Mouse (Mus musculus) testis, adult 2 months (tissue): ENCODE measurements around the gene Zfp616.

Source experiments
- CTCF ChIP-seq: fragments of 200-500 bp; IDR thresholded peaks from 2 replicates; pipeline ENCODE4 v1.5.1; 2012; ENCODE audit warnings: low read depth, mild to moderate bottlenecking, inconsistent platforms, low read length, moderate library complexity; ENCODE audit not compliant: control insufficient read depth, insufficient read depth, insufficient replicate concordance
- POLR2A ChIP-seq: fragments of 200-500 bp; IDR thresholded peaks from 2 replicates; pipeline ENCODE4 v1.6.1; 2012; ENCODE audit warnings: low read depth, mild to moderate bottlenecking, inconsistent platforms, low read length, moderate library complexity; ENCODE audit not compliant: control insufficient read depth

GRCm38 (mm10) chr11:74105066-74105465 is 35.3 kb downstream of the Zfp616 start:
- TF ChIP-seq CTCF (no peak), POLR2A (no peak)
